Mouse (Mus musculus) cortical plate, adult 2 months (tissue): ENCODE results near the gene Cyp2d11.

ENCODE experiments used
- CTCF ChIP-seq: fragments of 200-500 bp; IDR thresholded peaks from 2 replicates; pipeline ENCODE4 v1.5.1; 2011; ENCODE audit warnings: mild to moderate bottlenecking, control low read depth, low read length; ENCODE audit not compliant: insufficient read depth; ENCODE audit errors: extremely low read depth
- POLR2A ChIP-seq: fragments of 200-500 bp; IDR thresholded peaks from 2 replicates; pipeline ENCODE4 v1.6.1; 2011; ENCODE audit warnings: mild to moderate bottlenecking, low read length, control low read depth; ENCODE audit not compliant: insufficient read depth; ENCODE audit errors: extremely low read depth

DNA sequence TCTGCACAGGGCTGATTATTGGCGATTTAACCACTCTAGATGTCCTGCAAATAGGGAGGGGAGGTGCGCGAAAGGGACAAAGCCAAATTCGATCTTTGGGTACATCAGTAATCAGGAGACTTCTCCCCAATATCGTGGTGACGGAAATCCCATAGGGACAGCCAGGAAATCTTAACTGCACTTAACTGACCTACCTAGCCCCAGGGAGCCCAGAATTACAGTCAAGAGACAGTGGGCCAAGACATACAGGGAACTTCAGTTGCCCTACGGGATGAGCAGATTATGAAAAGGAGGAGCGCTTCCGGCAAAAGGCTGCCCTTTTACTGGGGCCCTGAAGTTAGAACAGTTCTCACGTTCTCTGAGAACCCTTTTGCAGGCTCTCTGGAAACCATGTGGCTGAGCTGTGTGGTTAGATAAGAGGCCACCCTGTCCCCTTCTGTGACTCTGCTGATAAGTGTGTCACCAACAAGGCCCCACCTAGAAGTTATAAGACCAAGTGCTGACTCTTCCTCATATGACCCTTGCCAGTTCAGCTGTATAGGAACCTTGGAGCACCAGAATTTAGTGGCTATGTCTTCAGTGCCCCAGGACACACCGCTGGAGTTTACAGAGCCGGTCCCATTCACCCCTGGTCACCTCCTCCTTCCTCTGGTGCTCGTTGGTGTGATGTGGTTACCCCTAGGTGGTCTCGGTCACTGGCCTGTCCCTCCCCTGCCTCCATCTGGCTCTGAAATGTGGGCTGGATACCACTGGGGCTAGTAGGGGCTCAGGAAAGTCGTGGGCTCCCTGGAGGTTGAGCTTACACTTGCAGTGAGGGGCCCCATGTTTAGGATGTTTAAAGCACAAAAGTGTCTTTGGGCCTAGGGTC, 51.9 kb downstream of the Cyp2d11 start:
- TF ChIP-seq CTCF (no peak), POLR2A (no peak)
